Mouse (Mus musculus): ENCODE measurements at regions not wholly inside any gene's neighbourhood (a gene's known extent, or its start where the extent isn't known, plus 50 kb on each side); places are given as distances from the start of the nearest gene placed in this dataset.

DNA sequence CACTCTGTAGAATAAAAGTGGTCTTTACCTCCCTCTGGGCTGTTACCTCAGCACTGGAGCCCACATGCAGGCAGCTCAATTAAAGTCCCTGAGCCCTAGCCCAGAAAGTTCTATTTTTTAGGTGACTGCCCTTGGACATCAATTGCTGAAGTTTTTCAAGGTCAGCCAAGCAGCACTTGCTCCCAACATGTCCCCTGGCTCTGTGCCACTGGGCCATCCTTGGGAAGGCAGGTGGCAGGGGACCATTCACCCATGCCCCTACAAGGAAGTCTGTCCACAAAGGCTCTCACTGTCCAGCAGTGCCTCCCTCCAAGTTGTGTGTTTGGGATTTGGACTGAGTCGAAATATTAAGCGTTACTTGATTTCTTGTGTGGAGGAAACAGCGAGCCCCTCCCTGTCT lies 112.6 kb upstream of the Kazn start:
- TF ChIP-seq POLR2A (IDR thresholded peaks at IDR 0.05; ENCODE audit: insufficient read depth, low read length) = no peak
- no peak for TF ChIP-seq CTCF (IDR thresholded peaks at IDR 0.05; ENCODE audit: low read depth, low read length)
- TF ChIP-seq EP300 (IDR thresholded peaks at IDR 0.05; ENCODE audit: insufficient read depth, low read depth, low read length) = no peak
